Mouse (Mus musculus): ENCODE measurements around the gene Ube2q2.
A peak's percentile ranks its signal among the peaks of the same experiment; 100 is the strongest.

DNA sequence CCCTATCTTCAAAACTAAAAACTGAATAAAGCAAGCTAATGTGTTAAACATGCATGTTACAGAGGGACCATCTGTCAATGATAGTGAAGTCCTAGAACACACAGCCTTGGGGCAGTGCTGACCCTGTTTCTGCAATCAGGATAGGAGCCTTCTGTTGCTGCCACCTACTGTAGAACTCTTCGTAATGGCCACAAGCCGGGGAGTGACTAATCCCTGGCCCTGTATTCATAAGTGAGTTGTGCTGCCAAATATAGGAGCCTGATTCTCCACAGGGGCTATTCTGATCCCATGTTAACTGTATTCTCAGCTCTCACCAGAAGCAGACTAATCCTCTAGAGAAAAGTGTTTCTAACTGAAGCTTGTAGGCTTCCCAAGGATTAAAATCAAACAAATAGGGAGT, 50.7 kb downstream of the Ube2q2 start:
- TF ChIP-seq POLR2A (IDR thresholded peaks at IDR 0.05; ENCODE audit: extremely low read depth, insufficient read depth, low read length) (no peak), CTCF (IDR thresholded peaks at IDR 0.05; ENCODE audit: low read depth, low read length) (0 out of 2 replicates have a peak, but pooled peaks have one; percentile 5)

Measured in liver, adult 2 months (tissue).